Mouse (Mus musculus) C2C12 (cell line): Measurements from ENCODE around the gene Sox12. TPM values are rescaled to one million over a fixed set of nuclear protein-coding genes. Genes with fewer than 3 reads are reported as not detected.

Source experiments
- H3K27me3 ChIP-seq: one replicate; pipeline ENCODE4 v1.6.1; 2011; ENCODE audit not compliant: control insufficient read depth, insufficient read depth, insufficient read length
- H3K36me3 ChIP-seq: one replicate; pipeline ENCODE4 v1.6.1; 2011; ENCODE audit not compliant: control insufficient read depth, insufficient read depth
- H3K4me3 ChIP-seq: one replicate; pipeline ENCODE4 v1.5.1; 2011; ENCODE audit warnings: mild to moderate bottlenecking, control low read depth; ENCODE audit not compliant: poor library complexity, insufficient read depth, severe bottlenecking
- H3K79me2 ChIP-seq: one replicate; pipeline ENCODE4 v1.6.1; 2011; ENCODE audit not compliant: control insufficient read depth, insufficient read depth
- H3K79me3 ChIP-seq: one replicate; pipeline ENCODE4 v1.6.1; 2011; ENCODE audit warnings: low read depth, control low read depth
- H3ac ChIP-seq: one replicate; pipeline ENCODE3; 2011; ENCODE audit warnings: low read depth; ENCODE audit not compliant: control insufficient read depth, insufficient read length
- CEBPB ChIP-seq: IDR thresholded peaks from one replicate; pipeline ENCODE4 v1.6.1; 2011; ENCODE audit warnings: low read depth, mild to moderate bottlenecking, control low read depth, moderate library complexity
- CTCF ChIP-seq: IDR thresholded peaks from one replicate; pipeline ENCODE4 v1.5.1; 2011; ENCODE audit not compliant: control insufficient read depth, insufficient read depth, insufficient read length
- FOSL1 ChIP-seq: IDR thresholded peaks from one replicate; pipeline ENCODE4 v1.8.0; 2011; ENCODE audit warnings: mild to moderate bottlenecking, low read length; ENCODE audit not compliant: poor library complexity, insufficient read depth, severe bottlenecking
- MAX ChIP-seq: IDR thresholded peaks from one replicate; pipeline ENCODE4 v1.6.1; 2011; ENCODE audit warnings: mild to moderate bottlenecking, control low read depth
- MYOD1 ChIP-seq: IDR thresholded peaks from one replicate; pipeline ENCODE4 v1.6.1; 2011; ENCODE audit warnings: low read depth; ENCODE audit not compliant: control insufficient read depth, insufficient read length
- MYOG ChIP-seq: IDR thresholded peaks from one replicate; pipeline ENCODE4 v1.6.1; 2011; ENCODE audit not compliant: control insufficient read depth, insufficient read length; ENCODE audit errors: extremely low read depth
- USF1 ChIP-seq: IDR thresholded peaks from one replicate; pipeline ENCODE4 v1.6.1; 2011; ENCODE audit warnings: low read depth, mild to moderate bottlenecking, control low read depth, moderate library complexity
- polyA plus RNA-seq: library from polyadenylated mRNA; unstranded; fragments of >200 nt; fragmentation: generic; extraction: Trizol; gene quantifications from one replicate; pipeline ENCODE4 v1.2.1, GENCODE M21; 2012; ENCODE audit warnings: missing spikeins

Sox12 gene
- polyA plus RNA-seq, 1 experiment = 7.2 TPM

DNA sequence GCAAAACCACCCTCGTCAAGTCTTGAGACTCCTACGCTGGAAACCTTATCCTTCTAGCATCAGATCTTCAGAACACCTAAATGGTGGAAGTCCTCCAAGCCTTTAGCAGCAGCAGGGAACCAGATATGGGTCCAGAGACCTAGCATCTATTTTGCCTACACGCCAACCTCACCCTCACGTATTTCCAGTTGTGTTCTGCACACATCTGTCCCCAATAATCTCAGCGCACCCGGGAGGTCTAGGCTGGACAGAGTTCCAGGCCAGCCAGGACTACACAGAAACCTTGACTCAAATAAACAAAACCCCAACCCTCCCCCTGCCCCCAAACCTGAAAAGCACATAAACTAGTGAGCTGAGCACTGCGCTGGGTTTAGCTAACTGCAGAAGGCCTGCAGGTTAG is 13.6 kb upstream of the Sox12 start:
- no peaks in the 10 kb centered on the region for H3K79me3 ChIP-seq
- H3ac ChIP-seq = no peak overlapping the region
- H3K27me3 ChIP-seq = peaks cover 3% of the 10 kb centered on the region
- TF ChIP-seq CEBPB (no peak), MYOG (no peak), USF1 (no peak), MYOD1 (no peak), MAX (no peak), FOSL1 (no peak), CTCF (no peak)
- no peak overlapping the region for H3K4me3 ChIP-seq
- H3K36me3 ChIP-seq = no peaks in the 10 kb centered on the region
- no peaks in the 10 kb centered on the region for H3K79me2 ChIP-seq

DNA sequence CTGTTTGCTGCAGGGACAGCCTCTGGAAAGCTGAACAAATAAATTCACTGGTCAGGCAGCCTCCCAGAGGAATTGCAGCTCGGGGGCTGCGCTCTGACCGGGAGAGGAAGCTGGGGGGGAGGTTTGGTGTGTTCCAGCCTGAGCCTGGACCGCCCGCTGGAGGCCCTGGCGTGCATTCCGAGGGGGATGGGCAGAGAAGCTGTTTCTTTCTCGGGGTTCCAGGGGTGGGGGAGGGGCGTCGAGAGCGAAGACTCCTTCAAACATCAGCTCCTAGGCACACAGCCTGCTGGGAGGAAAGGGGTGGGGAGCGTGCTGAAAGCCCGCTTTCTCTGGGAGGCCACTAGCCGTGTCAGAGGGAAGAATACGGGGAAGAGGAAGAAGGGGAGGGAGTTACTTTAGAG is 13.1 kb upstream of the Sox12 start:
- no peak overlapping the region for H3ac ChIP-seq
- H3K36me3 ChIP-seq = no peaks in the 10 kb centered on the region
- peaks cover 3% of the 10 kb centered on the region for H3K27me3 ChIP-seq
- no peaks in the 10 kb centered on the region for H3K79me2 ChIP-seq
- H3K4me3 ChIP-seq = no peak overlapping the region
- TF ChIP-seq USF1 = no peak
- TF ChIP-seq CTCF = no peak
- TF ChIP-seq FOSL1 = no peak
- no peak for TF ChIP-seq CEBPB
- no peak for TF ChIP-seq MYOG
- TF ChIP-seq MAX = no peak
- TF ChIP-seq MYOD1 = no peak
- no peaks in the 10 kb centered on the region for H3K79me3 ChIP-seq

DNA sequence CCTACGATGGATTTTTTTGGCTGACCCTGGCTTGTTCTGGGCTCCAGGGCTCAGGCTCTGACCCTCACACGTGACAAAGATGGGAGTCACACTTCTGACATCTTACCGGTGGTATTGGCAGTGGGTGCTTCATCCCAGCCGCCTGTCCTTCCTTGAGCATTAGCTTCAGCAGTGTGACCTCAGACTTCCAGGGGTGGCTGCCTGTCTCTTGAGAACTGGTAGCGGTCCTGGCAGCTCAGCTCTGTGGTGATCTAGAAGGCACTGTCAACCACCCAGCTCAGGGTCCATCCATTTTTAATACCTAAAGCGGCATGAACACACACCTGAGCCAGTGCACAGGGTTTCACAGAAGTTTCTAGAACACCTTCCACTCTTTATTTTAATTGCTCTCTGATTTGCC is 11.9 kb upstream of the Sox12 start:
- Histone ChIP-seq H3K27me3 (peaks cover 3% of the 10 kb centered on the region), H3K79me2 (no peaks in the 10 kb centered on the region), H3K36me3 (no peaks in the 10 kb centered on the region), H3K79me3 (no peaks in the 10 kb centered on the region), H3K4me3 (no peak overlapping the region), H3ac (no peak overlapping the region)
- TF ChIP-seq MYOD1 = no peak
- TF ChIP-seq CTCF = no peak
- no peak for TF ChIP-seq MYOG
- TF ChIP-seq MAX = no peak
- TF ChIP-seq USF1 = no peak
- no peak for TF ChIP-seq CEBPB
- no peak for TF ChIP-seq FOSL1

DNA sequence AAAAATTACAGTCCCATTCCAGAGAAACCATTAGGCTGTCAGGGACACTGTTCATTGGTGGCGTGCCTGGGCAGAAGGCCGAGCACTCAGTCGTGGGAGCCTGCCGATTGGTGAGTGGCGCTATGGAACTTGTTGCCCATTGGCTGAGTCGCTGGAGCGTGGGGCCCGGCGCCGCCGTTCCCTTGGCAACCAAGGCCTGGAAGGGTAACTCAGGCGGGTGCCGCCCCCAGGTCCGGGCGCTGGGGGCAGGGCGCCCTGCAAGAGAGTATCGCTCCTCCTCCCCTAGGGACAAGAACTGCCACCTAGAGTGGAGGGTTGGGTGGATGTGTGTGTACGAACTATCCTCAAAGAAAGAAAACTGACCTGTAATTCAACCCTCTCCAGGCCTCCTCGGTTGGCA is 8.3 kb upstream of the Sox12 start:
- no peaks in the 10 kb centered on the region for H3K79me2 ChIP-seq

DNA sequence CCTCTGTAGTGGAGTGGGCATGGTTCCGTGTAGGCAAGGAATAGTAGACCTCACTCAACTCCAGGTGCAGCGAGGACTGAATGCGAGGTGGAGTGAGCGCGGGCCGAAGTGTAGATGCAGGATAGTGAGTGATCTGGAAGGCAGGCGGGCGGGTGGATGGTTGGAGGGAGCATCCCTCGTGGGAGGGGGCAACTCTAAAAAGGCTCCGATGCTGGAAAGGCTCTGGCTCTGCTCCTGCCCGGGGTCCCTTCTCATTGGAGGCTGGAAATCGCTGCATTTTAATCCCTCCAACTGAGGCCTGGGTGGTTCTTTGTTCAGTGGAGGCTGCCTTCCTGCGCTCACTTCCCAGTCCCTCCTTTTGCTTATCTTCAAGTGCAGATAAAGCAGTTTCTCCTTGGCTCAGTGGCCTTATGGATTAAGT is 1.3 kb upstream of the Sox12 start:
- no peaks in the 10 kb centered on the region for H3K36me3 ChIP-seq
- H3K4me3 ChIP-seq = no peak overlapping the region
- peak overlapping the region; percentile 37 for H3ac ChIP-seq
- peaks cover 6% of the 10 kb centered on the region for H3K79me2 ChIP-seq
- H3K79me3 ChIP-seq = no peaks in the 10 kb centered on the region
- no peaks in the 10 kb centered on the region for H3K27me3 ChIP-seq
- TF ChIP-seq FOSL1 (no peak), MYOG (no peak), MAX (no peak), CEBPB (no peak), MYOD1 (no peak), CTCF (no peak), USF1 (no peak)

More for the DNA sequence above, 8.3 kb upstream of the Sox12 start:
- Histone ChIP-seq H3K4me3 (no peak overlapping the region), H3K27me3 (no peaks in the 10 kb centered on the region), H3K36me3 (no peaks in the 10 kb centered on the region), H3ac (no peak overlapping the region), H3K79me3 (no peaks in the 10 kb centered on the region)
- TF ChIP-seq MAX (no peak), MYOG (no peak), CTCF (no peak), CEBPB (no peak), FOSL1 (no peak), USF1 (no peak), MYOD1 (no peak)

DNA sequence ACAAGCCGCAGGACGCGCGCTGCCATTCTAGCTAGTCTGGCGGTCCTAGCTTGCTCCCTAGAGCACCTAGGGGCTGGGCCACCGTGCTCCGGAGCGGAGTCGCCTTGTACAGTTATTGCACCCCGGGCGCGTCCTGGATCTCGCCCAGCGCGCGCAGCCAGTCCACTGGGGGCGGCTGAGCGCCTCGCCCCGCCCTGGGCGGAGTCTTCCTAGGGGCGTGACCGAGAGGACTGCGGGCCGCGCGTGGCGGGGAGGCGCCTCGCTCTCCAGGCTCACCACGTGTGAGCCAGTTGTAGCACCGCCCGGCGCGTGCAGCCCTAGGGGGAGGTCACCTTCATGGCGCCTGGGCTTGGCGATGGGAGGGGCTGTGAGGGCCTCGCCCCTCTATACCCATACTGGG is 828 bp upstream of the Sox12 start:
- H3K27me3 ChIP-seq = no peaks in the 10 kb centered on the region
- H3K79me3 ChIP-seq = no peaks in the 10 kb centered on the region
- no peak overlapping the region for H3ac ChIP-seq
- H3K79me2 ChIP-seq = peaks cover 6% of the 10 kb centered on the region
- H3K4me3 ChIP-seq = peak overlapping the region; percentile 49
- TF ChIP-seq FOSL1 (no peak), CEBPB (no peak), MYOG (no peak), MAX (peak; percentile 92)
- no peaks in the 10 kb centered on the region for H3K36me3 ChIP-seq
